Mouse (Mus musculus) adrenal gland, adult 2 months (tissue): Measurements from ENCODE around the gene Uggt1. TPM values are rescaled to one million over a fixed set of nuclear protein-coding genes. Genes with fewer than 3 reads are reported as not detected.

Source experiments
- DNase-seq: peaks from one replicate; pipeline ENCODE4 v3.0.0; 2021
- polyA plus RNA-seq: library from polyadenylated mRNA; depleted of rRNA; stranded (reverse); fragments of >200 nt; gene quantifications from 2 replicates; pipeline ENCODE4 v1.2.3, GENCODE M21; 2012
- total RNA-seq, 2 experiments: library from RNA; stranded (reverse); gene quantifications; 2 replicates each; pipeline ENCODE4 v1.2.3; 2021

Uggt1 gene
- total and polyA plus RNA-seq, 3 experiments: 9.9 to 48.5 (median 39.4) TPM

GRCm38 (mm10) chr1:36173461-36173860 lies 71.1 kb downstream of the Uggt1 start:
- no peak for DNase-seq

GRCm38 (mm10) chr1:36172941-36173340 lies 71.6 kb downstream of the Uggt1 start:
- DNase-seq: no peak

GRCm38 (mm10) chr1:36162687-36163086 lies 81.8 kb downstream of the Uggt1 start:
- DNase-seq: no peak

GRCm38 (mm10) chr1:36161208-36161607 lies 83.3 kb downstream of the Uggt1 start:
- no peak for DNase-seq

GRCm38 (mm10) chr1:36160246-36160645 lies 84.3 kb downstream of the Uggt1 start:
- DNase-seq: no peak

GRCm38 (mm10) chr1:36149411-36149810 lies 95.1 kb downstream of the Uggt1 start:
- DNase-seq: peak; percentile 15

- DNase-seq: no peak
Observed at GRCm38 (mm10) chr1:36148809-36149208, 95.7 kb downstream of the Uggt1 start.

- no peak for DNase-seq
Observed at GRCm38 (mm10) chr1:36145050-36145449, 99.5 kb downstream of the Uggt1 start.

- DNase-seq: no peak
Observed at GRCm38 (mm10) chr1:36140311-36140710, 104.2 kb downstream of the Uggt1 start.

- peak; percentile 81 for DNase-seq
Observed at GRCm38 (mm10) chr1:36134584-36134983, 109.9 kb downstream of the Uggt1 start.

GRCm38 (mm10) chr1:36133647-36134046 lies 110.9 kb downstream of the Uggt1 start:
- no peak for DNase-seq

- DNase-seq: no peak
Observed at GRCm38 (mm10) chr1:36133041-36133440, 111.5 kb downstream of the Uggt1 start.

- DNase-seq: no peak
Observed at GRCm38 (mm10) chr1:36132211-36132610, 112.3 kb downstream of the Uggt1 start.

- DNase-seq: no peak
Observed at GRCm38 (mm10) chr1:36131766-36132165, 112.8 kb downstream of the Uggt1 start.

- peak; percentile 54 for DNase-seq
Observed at GRCm38 (mm10) chr1:36131154-36131553, 113.4 kb downstream of the Uggt1 start.

- peak; percentile 78 for DNase-seq
Observed at GRCm38 (mm10) chr1:36130307-36131035, 114.0 kb downstream of the Uggt1 start.

GRCm38 (mm10) chr1:36129881-36130280 lies 114.6 kb downstream of the Uggt1 start:
- DNase-seq: no peak

- DNase-seq: peak; percentile 42
Observed at GRCm38 (mm10) chr1:36129126-36129525, 115.4 kb downstream of the Uggt1 start.

- DNase-seq: peak; percentile 86
Observed at GRCm38 (mm10) chr1:36125076-36125475, 119.4 kb downstream of the Uggt1 start.

- no peak for DNase-seq
Observed at GRCm38 (mm10) chr1:36121172-36121571, 123.3 kb downstream of the Uggt1 start.

- no peak for DNase-seq
Observed at GRCm38 (mm10) chr1:36119426-36119825, 125.1 kb downstream of the Uggt1 start.

GRCm38 (mm10) chr1:36118958-36119357 lies 125.6 kb downstream of the Uggt1 start:
- no peak for DNase-seq

- peak; percentile 75 for DNase-seq
Observed at GRCm38 (mm10) chr1:36118061-36118685, 126.3 kb downstream of the Uggt1 start.

- peak; percentile 53 for DNase-seq
Observed at GRCm38 (mm10) chr1:36116488-36116887, 128.0 kb downstream of the Uggt1 start.
